Mouse (Mus musculus): ENCODE results near the gene Cluh.

The Cluh gene

GRCm38 (mm10) chr11:74648676-74649075 is 619 bp upstream of the Cluh start:
- DNase-seq, result no peak

DNA sequence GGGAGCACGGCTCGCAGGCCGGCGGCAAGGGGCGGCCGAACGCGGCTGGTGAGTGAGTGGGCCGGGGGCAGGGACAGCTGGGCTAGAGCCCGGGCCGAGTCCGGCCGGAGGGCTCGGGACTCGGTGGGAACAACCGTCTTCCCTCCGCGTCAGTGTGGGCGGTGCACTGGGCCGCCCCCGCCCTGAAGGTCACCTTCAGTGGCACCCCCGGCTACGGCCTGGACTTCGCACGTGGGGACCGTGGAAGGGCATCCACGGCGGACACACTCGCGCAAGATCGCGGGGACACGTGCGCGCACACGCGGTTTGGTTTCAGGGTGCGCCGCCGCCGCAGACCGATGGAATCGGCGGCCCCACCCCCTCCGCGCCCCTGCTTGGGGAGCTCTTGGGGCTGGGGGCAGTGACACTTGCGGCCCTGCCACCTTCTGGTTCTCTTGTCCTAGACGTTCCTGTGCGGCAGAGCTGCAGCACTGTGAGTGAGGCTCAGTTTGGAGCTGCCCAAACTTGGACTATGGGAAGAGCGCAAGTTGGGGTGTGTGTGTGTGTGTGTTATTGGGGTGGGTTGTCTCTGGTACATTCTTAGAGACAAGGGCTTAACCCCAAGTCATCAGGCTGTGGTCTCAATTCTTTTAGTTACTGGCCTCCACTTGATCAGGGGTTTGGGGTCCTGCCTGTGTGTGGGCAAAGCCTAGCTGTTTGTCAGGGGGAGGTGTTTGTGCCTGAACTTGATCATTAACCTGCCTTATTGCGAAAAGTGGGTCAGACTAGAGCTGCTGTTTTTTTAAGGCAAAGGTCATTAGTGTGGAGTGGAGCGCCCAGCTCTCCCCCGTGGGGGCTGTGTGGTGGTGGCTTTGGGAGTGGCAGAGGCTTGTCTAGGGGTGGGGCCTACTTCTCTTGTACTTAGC is 604 bp downstream of the Cluh start:
- peak; percentile 62 for DNase-seq

DNA sequence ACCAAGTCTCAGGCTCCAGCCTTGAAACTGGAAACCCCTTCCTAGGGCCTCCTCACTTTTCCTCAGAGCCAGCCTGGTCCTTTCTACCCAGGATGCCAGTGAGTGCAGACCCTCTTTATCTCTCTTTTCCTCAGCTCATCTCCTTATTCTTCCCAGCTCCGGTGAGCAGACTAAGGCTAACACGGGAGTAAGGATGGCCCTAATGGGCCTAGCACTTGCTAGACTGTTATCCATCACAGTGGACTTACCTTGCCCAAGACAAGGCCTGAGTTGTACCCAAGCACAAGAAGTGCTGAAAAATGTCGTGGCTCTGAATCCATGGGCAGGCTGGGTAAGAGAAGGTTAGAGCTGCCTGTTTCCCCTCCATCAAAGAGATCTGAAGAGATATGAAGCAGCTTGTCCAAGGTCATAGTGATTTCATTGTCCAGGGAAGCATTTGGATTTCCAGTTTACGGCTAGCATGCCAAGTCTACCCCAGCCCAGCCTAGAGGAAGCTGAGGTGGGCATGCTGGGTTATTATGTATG is 1.3 kb downstream of the Cluh start:
- no peak for DNase-seq

- DNase-seq, result peak; percentile 47
Observed at GRCm38 (mm10) chr11:74652791-74653191, 3.5 kb downstream of the Cluh start.

DNA sequence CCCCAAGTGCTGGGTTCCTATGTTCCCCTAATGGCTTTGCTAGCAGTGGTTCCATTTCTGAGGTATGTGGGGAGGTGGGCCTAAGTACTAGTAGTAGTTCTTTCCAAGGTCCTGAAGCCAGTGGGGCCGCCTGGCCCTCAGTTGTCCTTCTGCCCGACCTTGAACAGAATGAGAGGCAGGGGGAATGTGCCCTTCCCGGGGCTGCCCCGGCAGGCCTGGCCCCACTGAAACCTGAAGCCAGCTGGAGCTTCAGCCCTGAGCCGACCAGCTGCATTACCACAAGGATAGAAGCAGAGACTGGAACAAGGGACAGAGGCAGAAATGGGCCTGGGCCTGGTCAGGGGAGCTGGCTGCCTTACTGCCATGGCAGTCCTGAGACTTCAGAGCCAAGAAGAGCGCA is 4.1 kb downstream of the Cluh start:
- no peak for DNase-seq

GRCm38 (mm10) chr11:74655941-74656340 is 6.6 kb downstream of the Cluh start:
- no peak for DNase-seq

DNA sequence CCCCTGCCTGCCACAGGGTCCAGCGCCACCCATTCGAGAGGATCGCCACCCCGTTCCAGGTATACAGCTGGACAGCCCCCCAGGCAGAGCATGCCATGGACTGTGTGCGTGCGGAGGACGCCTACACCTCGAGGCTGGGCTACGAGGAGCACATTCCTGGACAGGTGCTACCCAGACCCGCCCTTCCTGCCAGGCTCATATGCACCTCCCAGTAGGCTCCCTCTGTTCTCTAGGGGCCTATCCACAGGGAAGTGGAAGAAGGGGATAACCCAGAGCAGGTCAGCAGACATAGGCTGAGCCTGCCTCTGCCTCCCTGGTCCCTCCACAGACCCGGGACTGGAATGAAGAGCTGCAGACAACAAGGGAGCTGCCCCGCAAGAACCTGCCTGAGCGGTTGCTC is 11.0 kb downstream of the Cluh start:
- no peak for DNase-seq

GRCm38 (mm10) chr11:74661641-74662040 is 12.3 kb downstream of the Cluh start:
- DNase-seq, result no peak

- DNase-seq, result no peak
Observed at GRCm38 (mm10) chr11:74662221-74662620, 12.9 kb downstream of the Cluh start.

GRCm38 (mm10) chr11:74664279-74664678 is 15.0 kb downstream of the Cluh start:
- DNase-seq, result no peak

DNA sequence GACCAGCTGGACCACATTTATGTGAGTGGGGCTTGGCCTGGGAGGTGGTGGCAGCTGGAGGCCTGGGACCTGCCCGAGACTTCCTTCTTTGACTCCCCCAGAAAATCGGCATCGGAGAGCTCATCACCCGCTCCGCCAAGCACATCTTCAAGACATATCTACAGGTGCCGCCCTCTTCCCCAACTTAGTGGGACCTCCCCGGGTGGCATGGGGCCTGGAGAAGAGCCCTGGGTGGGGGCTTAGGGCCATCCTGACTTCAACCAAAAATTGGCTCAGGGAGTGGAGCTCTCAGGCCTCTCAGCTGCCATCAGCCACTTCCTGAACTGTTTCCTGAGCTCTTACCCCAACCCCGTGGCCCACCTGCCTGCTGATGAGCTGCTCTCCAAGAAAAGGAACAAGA is 15.6 kb downstream of the Cluh start:
- no peak for DNase-seq

GRCm38 (mm10) chr11:74665631-74666283 is 16.5 kb downstream of the Cluh start:
- DNase-seq, result no peak

- no peak for DNase-seq
Observed at GRCm38 (mm10) chr11:74666284-74666652, 17.0 kb downstream of the Cluh start.

DNA sequence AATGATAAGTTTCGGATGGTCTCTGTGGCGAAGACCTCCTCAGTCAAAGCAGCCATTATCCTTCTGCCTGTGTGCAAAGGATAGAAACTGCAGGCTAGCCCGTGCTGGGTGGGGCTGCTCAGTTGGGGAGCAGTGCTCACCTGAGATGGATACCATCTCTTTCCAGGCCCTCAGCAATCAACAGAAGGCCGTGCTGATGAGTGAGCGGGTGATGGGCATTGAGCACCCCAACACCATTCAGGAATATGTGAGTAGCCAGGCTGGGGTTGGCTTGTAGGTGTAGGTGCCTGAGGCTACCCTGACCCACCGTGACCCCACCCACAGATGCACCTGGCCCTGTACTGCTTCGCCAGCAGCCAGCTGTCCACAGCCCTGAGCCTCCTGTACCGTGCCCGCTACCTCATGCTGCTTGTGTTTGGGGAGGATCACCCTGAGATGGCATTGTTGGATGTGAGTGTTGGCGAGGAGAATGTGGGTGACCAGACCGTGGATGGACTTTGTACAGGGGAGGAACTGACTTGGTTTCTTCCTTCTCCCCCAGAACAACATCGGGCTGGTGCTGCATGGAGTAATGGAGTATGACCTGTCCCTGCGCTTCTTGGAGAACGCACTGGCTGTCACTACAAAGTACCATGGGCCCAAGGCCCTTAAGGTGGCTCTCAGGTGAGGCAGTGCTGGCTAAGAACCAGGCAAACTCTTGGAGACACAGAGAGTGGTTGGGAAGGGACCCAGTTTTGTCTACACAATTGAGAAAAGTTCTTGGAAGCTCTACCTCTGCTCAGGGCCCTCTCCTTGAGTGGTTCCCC is 17.7 kb downstream of the Cluh start:
- DNase-seq, result no peak

- DNase-seq, result no peak
Observed at GRCm38 (mm10) chr11:74667582-74668010, 18.3 kb downstream of the Cluh start.

DNA sequence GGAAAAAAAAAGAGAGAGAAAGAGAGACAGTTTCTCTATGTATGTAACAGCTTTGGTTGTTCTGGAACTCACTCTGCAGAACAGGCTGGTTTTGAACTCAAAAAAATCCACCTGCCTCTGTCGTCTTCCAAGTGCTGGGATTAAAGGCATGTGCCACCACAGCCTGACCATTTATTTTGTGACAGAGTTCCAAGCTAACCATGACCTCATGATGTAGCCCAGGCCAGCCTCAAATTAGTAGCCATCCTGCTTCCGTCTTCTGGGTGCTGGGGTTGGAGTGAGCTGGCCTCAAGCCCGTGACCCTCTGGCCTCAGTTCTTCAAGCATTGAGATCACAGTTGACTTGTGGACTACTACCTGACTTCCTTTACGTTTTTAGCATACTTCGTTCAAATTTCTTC is 19.2 kb downstream of the Cluh start:
- DNase-seq, result no peak

GRCm38 (mm10) chr11:74668971-74669370 is 19.7 kb downstream of the Cluh start:
- DNase-seq, result no peak

DNA sequence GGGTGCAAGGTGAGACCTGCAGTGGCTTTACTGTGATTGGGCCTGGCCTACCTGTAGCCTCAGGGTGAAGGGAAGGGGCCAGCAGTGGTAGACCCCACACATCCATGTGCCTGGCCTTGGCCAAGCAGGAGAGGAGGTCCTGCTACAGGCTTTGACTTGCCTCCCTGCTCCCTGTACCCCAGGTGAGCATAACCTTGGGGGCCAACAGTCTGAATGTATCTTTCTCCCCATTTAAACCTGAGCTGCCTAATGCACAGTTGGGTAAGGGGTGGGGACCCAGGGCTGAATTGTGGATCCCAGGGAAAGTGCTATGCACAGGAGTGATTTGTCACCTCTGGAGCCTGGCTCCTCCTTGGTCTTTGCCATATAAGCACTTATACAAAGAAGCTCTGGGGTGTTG is 20.9 kb downstream of the Cluh start:
- no peak for DNase-seq

GRCm38 (mm10) chr11:74671013-74671412 is 21.7 kb downstream of the Cluh start:
- DNase-seq, result no peak

GRCm38 (mm10) chr11:74671839-74672238 is 22.5 kb downstream of the Cluh start:
- DNase-seq, result no peak

DNA sequence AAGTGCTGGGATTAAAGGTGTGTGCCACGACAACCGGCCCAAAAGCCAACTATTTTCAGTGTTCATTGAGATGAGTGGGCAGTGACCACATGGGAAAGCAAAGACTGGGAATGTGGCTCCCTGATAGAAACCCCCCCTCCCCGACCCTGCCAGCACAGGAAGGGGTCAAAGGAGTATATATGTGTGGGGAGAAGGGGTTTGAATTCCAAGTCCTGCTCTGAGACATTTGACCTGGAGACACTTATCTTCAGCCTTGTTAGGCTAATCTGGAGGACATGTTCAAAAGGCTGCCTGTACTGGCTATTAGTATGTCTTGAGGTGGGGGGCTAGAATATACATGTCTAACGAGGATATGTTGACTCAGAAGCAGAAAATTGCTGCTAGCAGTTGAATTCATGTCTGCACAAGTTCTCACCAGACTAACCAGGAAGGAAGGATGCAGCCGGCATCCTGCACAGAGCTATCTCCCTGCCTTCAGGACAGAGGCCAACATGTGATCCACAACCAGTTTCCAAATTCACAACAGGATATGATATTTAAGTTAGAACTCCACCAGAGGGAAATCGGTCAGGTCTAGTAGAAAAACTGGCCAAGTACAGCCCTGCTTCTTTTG is 23.7 kb downstream of the Cluh start:
- no peak for DNase-seq

GRCm38 (mm10) chr11:74673561-74673960 is 24.3 kb downstream of the Cluh start:
- no peak for DNase-seq

DNA sequence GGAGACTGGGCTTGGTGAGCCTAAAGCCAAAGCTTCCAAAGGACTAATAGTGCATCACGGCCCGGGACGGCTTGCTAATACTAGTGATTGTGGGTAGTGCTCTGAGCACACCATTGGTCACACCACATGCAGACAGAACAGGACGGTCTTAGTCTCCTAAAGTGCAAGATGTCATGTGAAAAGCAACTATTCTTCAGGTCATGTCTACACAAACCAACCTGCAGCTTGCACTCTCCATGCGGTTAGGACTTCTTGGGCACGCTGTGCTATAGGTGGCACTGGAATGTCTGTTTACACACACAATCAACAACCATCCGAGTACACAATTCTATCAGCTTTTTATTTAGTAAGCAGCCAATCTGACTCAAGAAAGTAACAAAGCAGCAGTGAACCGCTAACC is 25.4 kb downstream of the Cluh start:
- DNase-seq, result no peak

All from lung, postnatal 36 days (tissue).